Mouse (Mus musculus): Measurements from ENCODE around the gene Ptrhd1.

DNA sequence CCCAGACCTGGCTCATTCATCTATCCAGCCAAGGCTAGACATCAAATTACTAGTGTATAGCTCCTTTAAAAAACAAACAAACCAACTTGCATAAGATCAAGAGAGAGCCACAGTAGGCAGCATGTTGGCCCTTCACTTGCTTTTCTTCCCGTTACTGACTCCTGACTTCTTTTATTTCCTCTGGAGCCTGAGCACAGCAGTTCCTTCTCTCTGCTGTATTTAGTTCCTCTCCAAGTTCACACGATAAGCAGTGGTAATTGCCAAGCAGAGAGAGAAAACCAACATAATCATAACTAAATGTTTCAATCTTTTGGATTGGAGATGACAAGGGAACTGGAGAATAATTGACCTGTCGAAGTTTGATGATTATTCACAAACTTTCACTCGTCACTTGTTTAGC is 1.1 kb upstream of the Ptrhd1 start:
- TF ChIP-seq CTCF (IDR thresholded peaks at IDR 0.05; ENCODE audit: borderline replicate concordance, insufficient read depth, low read length) (no peak), POLR2A (IDR thresholded peaks at IDR 0.05; ENCODE audit: low read depth, low read length) (no peak)

Measured in embryonic fibroblast, embryonic 13.5 days (primary cell).